Mouse (Mus musculus): Measurements from ENCODE around the gene Mmp9.

DNA sequence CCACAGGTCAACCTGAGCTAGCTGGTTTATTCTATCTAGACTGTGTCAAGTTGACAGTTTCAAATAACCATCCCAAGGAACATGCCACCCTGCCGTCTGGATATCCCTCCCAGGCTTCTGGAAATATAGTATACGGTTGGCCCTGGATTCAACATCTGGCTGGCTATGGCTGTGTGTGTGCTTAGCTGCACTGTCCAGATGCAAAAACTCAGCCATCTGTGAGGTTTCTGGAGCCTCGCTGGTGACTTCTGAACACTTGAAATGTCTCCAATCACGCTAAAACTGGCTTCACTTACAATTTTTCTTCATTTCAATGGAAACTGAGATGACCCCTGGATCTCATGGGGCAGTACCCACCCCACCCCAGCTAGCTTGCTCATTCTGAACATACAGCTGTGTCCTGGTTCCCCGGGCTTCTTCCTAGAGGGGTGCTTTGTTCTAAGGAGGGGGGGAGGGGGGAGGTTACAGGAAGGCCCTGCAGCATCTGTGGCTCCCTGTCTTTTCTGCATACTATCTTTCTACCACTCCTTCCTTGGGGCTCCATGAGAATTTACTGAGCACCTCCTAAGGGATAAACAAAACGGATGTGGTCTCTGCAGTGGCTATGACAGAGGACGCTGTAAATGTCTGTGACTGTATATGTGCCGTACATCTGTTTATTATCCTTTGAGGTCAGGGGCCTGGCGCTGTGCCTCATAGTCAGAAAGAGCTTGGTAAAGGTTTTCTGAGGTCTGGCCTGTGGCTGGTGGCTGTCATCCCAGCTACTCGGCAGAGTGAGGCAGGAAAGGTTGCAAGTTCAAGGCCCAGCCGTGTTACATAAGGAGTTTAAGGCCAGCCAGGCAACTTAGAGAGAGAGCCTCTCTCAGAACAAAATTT, 9.6 kb upstream of the Mmp9 start:
- TF ChIP-seq POLR2A (IDR thresholded peaks at IDR 0.05; ENCODE audit: insufficient read depth, low read depth, low read length), result no peak
- no peak for TF ChIP-seq CTCF (IDR thresholded peaks at IDR 0.05)
- TF ChIP-seq EP300 (IDR thresholded peaks at IDR 0.05; ENCODE audit: insufficient read depth, low read depth, low read length), result no peak
